Mouse (Mus musculus) CH12F3 (cell line): ENCODE data around the gene Ccl21b.
"Not testable (repeated sequence)": the region's sequence is repeated elsewhere in the genome, so short reads cannot be mapped to it uniquely, and the experiment has no call there.

ENCODE experiments used
- in situ Hi-C: fragments of 300-500 bp; cut with MboI; formaldehyde crosslinking; loops from 2 replicates; pipeline ENCODE4 v1.14.3; 2020; ENCODE audit warnings: low sequenced_read_pairs

Ccl21b gene

DNA sequence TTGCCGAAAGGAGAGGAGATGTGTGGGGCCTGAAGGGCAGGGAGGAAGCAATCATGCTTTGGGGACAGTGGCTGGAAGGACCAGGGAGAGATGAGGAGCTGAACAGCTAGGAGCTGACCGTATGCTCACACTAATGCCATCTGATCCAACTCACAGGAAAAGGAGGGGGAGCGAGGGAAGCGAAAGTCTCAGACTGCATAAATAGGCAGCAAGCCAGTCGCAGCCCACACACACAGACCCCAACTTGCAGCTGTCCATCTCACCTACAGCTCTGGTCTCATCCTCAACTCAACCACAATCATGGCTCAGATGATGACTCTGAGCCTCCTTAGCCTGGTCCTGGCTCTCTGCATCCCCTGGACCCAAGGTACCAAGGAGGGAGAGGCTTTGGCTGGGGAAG is at the start of gene Ccl21b:
Ccl21b (plus strand) TSS at position 301 of the 400 bp plus-strand sequence.
- in situ Hi-C loops = not testable (repeated sequence)

DNA sequence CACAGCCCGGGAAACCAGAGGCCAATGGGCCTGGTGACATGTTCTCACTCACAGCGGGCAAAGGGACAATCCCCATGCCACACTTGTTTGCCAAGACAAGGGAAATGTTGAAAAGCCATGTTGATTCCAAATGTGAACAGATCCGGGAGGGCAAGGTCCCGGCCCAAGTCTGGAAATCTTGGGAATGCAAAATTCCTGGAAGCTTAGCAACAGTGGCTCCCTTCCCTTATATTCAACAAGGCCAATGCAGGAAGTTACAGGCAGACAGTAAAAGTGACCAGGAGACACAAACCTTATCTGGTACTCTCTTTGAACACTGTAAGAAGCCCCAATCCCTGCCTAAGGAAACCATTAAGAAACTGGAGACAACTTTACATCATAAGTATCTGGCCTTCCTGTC is 15.2 kb upstream of the Ccl21b start, which contains the start of gene Gm10600:
Gm10600 (plus strand) TSS at position 301 of the 400 bp plus-strand sequence.
- in situ Hi-C loops = not testable (repeated sequence)

DNA sequence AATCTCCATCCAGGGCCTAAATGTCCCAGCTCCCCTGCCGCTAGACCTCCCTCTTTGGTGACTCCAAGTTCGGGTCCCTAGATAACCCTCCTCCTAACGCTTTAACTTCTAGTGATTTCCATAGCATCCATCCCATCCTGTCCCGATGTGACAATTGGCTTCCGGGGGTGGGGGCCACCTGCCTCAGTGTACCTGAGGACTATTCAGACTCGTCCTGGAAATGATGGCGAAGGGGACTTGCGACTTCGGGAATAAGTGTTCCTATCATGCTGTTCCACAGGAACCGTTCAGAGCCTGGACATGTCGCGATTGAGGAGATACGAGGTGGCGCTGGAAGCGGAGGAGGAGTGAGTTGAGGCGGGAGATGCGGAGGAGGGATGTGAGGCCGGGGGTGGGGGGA is 38.4 kb downstream of the Ccl21b start, which contains the start of gene Gm21953:
Gm21953 (plus strand) TSS at position 301 of the 400 bp plus-strand sequence.
- in situ Hi-C loops = not testable (repeated sequence)
